Mouse (Mus musculus) G1E (cell line): ENCODE results near the gene Icmt. TPM values are rescaled to one million over a fixed set of nuclear protein-coding genes. Genes with fewer than 3 reads are reported as not detected.

Source experiments
- ATAC-seq: 2 replicates; pipeline ENCODE4 v1.8.0; 2016; ENCODE audit warnings: mild to moderate bottlenecking; ENCODE audit not compliant: insufficient number of reproducible peaks, poor library complexity, low FRiP score, severe bottlenecking; ENCODE audit errors: extremely low read depth
- DNase-seq: peaks from one replicate; pipeline ENCODE4 v3.0.0; 2012; ENCODE audit warnings: low spot score
- H3K27me3 ChIP-seq: 2 replicates; pipeline ENCODE4 v1.6.1; 2012; ENCODE audit warnings: mild to moderate bottlenecking, low read length, inconsistent platforms; ENCODE audit not compliant: insufficient read depth
- H3K36me3 ChIP-seq: replicated peaks from 2 replicates; pipeline ENCODE3; 2012; ENCODE audit warnings: mild to moderate bottlenecking, inconsistent platforms
- H3K4me1 ChIP-seq: 2 replicates; pipeline ENCODE4 v1.6.1; 2012; ENCODE audit warnings: low read depth, low read length, inconsistent platforms, mixed read lengths; ENCODE audit not compliant: insufficient read depth
- H3K4me3 ChIP-seq: 2 replicates; pipeline ENCODE4 v1.5.1; 2012; ENCODE audit warnings: low read depth, mild to moderate bottlenecking, inconsistent platforms, low read length, moderate library complexity, mixed read lengths
- H3K9me3 ChIP-seq: replicated peaks from 2 replicates; pipeline ENCODE4 v1.6.1; 2012; ENCODE audit warnings: inconsistent platforms
- CTCF ChIP-seq: IDR thresholded peaks from 2 replicates; pipeline ENCODE4 v1.5.1; 2012; ENCODE audit warnings: low read depth, low read length, inconsistent platforms, mixed read lengths
- GATA1 ChIP-seq: IDR thresholded peaks from 2 replicates; pipeline ENCODE4 v1.6.1; 2012; ENCODE audit warnings: borderline replicate concordance, low read length, inconsistent platforms, mixed read lengths
- GATA2 ChIP-seq: IDR thresholded peaks from 2 replicates; pipeline ENCODE4 v1.6.1; 2012; ENCODE audit warnings: low read depth, low read length, inconsistent platforms, borderline replicate concordance
- POLR2AphosphoS5 ChIP-seq: IDR thresholded peaks from 2 replicates; pipeline ENCODE4 v1.6.1; 2012; ENCODE audit warnings: low read depth, low read length, inconsistent platforms; ENCODE audit not compliant: insufficient replicate concordance
- TAL1 ChIP-seq: conservative IDR thresholded peaks from 2 replicates; pipeline ENCODE4 v1.6.1; 2012; ENCODE audit warnings: low read depth, low read length, inconsistent platforms, mixed read lengths
- polyA plus RNA-seq: library from polyadenylated mRNA; stranded (reverse); fragments of >175 nt; gene quantifications from 2 replicates; pipeline ENCODE4 v1.2.3, GENCODE M21; 2012
- total RNA-seq, 2 experiments: library from RNA; stranded (forward) in 1 of 2; stranded (reverse) in 1 of 2; fragments of 200-1000 nt in 1 of 2; fragments of >200 nt in 1 of 2; fragmentation: Nextera tagmentation in 1 of 2; gene quantifications; 2 replicates each; pipeline ENCODE4 v1.2.3; 2014 to 2017

The Icmt gene
- total and polyA plus RNA-seq, 3 experiments, result 19.0 to 21.9 (median 21.5) TPM

- DNase-seq, result no peak
- no peaks in the 10 kb centered on the region for H3K36me3 ChIP-seq
- H3K4me1 ChIP-seq, result no peaks in the 10 kb centered on the region
- H3K9me3 ChIP-seq, result peaks cover 23% of the 10 kb centered on the region
- TF ChIP-seq GATA1 (no peak), TAL1 (no peak), CTCF (no peak), GATA2 (no peak), POLR2AphosphoS5 (no peak)
- H3K4me3 ChIP-seq, result no peak overlapping the region
- no peak for ATAC-seq
- H3K27me3 ChIP-seq, result no peaks in the 10 kb centered on the region
These were observed 9.5 kb upstream of the Icmt start for GRCm38 (mm10) chr4:152287317-152288120.

- TF ChIP-seq CTCF (no peak), TAL1 (no peak), GATA2 (no peak), POLR2AphosphoS5 (no peak), GATA1 (no peak)
- Histone ChIP-seq H3K4me1 (no peaks in the 10 kb centered on the region), H3K4me3 (no peak overlapping the region), H3K9me3 (peaks cover 14% of the 10 kb centered on the region), H3K36me3 (no peaks in the 10 kb centered on the region), H3K27me3 (peaks cover 2% of the 10 kb centered on the region; the same call in 1 of the 2 replicates)
- DNase-seq (no peak), ATAC-seq (no peak)
These were observed 8.6 kb upstream of the Icmt start for GRCm38 (mm10) chr4:152288398-152288945.

- Histone ChIP-seq H3K4me1 (peaks cover 4% of the 10 kb centered on the region), H3K27me3 (peaks cover 2% of the 10 kb centered on the region; the same call in 1 of the 2 replicates), H3K36me3 (no peaks in the 10 kb centered on the region), H3K4me3 (no peak overlapping the region), H3K9me3 (peaks cover 10% of the 10 kb centered on the region)
- no peak for DNase-seq
- TF ChIP-seq GATA1, result no peak
- no peak for TF ChIP-seq POLR2AphosphoS5
- TF ChIP-seq GATA2, result no peak
- TF ChIP-seq TAL1, result no peak
- no peak for TF ChIP-seq CTCF
- no peak for ATAC-seq
These were observed 6.6 kb upstream of the Icmt start for GRCm38 (mm10) chr4:152290385-152290784.

GRCm38 (mm10) chr4:152290991-152291390 is 6.0 kb upstream of the Icmt start:
- no peak for DNase-seq
- Histone ChIP-seq H3K9me3 (peaks cover 10% of the 10 kb centered on the region), H3K27me3 (peaks cover 2% of the 10 kb centered on the region; the same call in 1 of the 2 replicates), H3K4me3 (no peak overlapping the region), H3K4me1 (peaks cover 10% of the 10 kb centered on the region), H3K36me3 (no peaks in the 10 kb centered on the region)
- no peak for ATAC-seq
- no peak for TF ChIP-seq GATA2
- no peak for TF ChIP-seq TAL1
- no peak for TF ChIP-seq POLR2AphosphoS5
- no peak for TF ChIP-seq CTCF
- TF ChIP-seq GATA1, result no peak

GRCm38 (mm10) chr4:152291562-152291961 is 5.5 kb upstream of the Icmt start, which contains the start of gene Hes3:
Hes3 (minus strand) TSS chr4:152291662.
- no peak within 1 kb of the TSS for H3K4me3 ChIP-seq
- no peaks in the 10 kb centered on the region for H3K36me3 ChIP-seq
- peaks cover 14% of the 10 kb centered on the region for H3K4me1 ChIP-seq
- DNase-seq (no peak), ATAC-seq (no peak)
- peaks cover 2% of the 10 kb centered on the region; the same call in 1 of the 2 replicates for H3K27me3 ChIP-seq
- no peak for TF ChIP-seq POLR2AphosphoS5
- no peak for TF ChIP-seq TAL1
- no peak for TF ChIP-seq CTCF
- no peak for TF ChIP-seq GATA2
- no peak for TF ChIP-seq GATA1
- peaks cover 5% of the 10 kb centered on the region; the same call in 1 of the 2 replicates for H3K9me3 ChIP-seq
